Mouse (Mus musculus) layer of hippocampus, postnatal 14 days (tissue): ENCODE results near the gene Fshr. TPM values are rescaled to one million over a fixed set of nuclear protein-coding genes. Genes with fewer than 3 reads are reported as not detected.
A peak's percentile ranks its signal among the peaks of the same experiment; 100 is the strongest.
"Not testable (repeated sequence)": the region's sequence is repeated elsewhere in the genome, so short reads cannot be mapped to it uniquely, and the experiment has no call there.

Experiments
- DNase-seq, 2 experiments: peaks; one replicate each; pipeline ENCODE4 v3.0.0; 2021 to 2022; ENCODE audit warnings: low spot score in 2 of 2, mixed read lengths in 1 of 2
- long read RNA-seq, 2 experiments: library from polyadenylated mRNA; stranded (forward); transcript quantifications; one replicate each; pipeline ENCODE4 v2.0.0; 2021
- total RNA-seq, 2 experiments: library from RNA; stranded (reverse); gene quantifications; 2 replicates each; pipeline ENCODE4 v1.2.3; 2021

The Fshr gene
- total RNA-seq = not detected
- long read RNA-seq, experiment 1 = 0 reads
- long read RNA-seq, experiment 2 = 0 reads

DNA sequence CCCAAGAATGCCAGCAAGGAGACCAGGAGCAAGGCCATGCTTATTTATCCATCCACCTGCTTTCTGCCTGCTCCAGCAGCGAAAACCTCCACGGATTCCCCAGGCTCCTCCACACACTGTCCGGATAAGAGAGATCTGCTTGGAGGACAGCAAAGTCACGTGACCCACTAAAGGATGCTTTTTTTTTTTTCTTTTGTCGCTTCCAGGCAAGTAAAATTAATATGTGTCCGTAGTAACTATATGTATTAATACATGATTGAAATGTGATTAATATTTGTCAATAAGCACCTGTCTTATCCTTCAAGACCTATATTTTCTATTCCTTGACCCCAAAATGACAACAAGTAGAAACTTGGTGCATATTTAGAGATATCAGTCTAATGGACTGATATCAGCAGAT, at the start of gene Fshr:
Gene Fshr, minus strand, starts transcription at position 101 of the 400 bp plus-strand sequence.
- no peak for DNase-seq

DNA sequence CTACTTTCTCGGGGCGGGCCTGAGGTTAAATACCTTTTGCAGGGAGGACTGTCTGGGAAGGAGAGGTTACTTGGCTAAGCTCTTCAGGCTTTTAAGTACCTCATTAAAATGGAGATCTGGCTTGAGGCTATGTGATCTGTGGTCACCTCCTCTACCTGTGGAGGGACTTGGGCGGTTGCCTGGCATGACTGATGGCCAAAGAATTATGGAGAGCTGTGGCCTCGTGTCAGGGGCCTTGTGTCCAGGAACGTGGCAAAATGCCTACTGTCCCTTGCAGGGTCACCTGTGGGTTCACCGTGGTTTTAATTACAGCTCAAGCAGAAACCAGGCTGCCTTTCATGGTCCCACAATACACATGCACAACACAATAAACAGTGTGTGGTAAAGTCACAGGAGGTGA, 1.7 kb upstream of the Fshr start:
- DNase-seq = no peak

DNA sequence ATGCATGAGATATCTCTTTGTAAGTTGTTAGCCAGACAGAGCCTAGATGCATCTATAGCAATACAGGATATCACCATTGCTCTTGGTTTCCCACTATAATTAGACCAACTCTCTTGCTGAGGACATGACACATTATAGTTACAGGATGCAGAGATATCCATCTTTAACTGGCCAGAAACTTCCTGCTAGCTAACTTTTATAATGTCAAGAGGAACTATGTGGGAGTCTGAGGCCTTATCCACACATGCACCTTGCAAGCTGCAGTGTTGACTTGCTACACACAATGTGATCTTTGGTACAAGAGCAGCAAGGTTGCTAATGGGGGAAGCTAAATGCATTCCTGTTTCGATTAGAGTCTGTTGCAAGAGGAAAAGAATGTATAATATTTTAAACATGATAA, 26.9 kb downstream of the Fshr start:
- no peak for DNase-seq

DNA sequence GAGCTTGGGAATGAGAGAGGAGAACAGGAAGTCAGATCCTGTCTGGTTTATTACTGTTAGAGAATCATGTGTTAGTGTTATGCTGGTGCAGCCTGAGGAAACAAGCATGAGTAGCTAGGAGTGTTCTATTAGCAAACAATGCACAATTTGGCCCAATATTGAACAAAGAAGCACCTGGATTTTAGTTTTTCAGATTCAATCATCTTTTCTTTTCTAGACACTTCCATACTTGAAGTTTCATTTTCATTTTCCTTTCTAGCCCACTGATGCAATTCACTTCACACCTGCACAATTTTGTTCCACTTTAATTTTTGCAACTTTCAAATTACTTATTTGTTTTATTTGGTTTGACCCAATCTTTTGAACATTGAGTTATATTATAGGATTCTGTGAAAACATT, 35.7 kb downstream of the Fshr start:
- no peak for DNase-seq

DNA sequence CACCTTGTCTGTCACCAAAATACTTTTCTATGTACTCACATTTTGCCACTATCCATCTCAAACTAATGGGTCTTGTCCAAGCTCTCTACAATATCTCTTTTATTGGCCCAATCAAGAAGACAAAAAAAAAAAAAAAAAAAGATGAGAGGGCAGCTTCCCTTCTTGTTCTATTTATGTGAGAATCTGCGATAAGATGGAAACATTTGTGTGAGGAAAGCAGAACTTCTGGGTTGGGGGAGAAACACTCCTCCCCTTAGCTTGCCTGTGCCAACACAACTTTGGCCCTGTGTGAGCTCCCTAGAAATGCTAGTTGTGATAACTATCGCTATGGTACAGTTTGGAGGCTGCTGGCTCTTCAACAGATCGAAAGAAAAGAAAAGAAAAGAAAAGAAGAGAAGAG, 38.0 kb downstream of the Fshr start:
- DNase-seq = no peak

DNA sequence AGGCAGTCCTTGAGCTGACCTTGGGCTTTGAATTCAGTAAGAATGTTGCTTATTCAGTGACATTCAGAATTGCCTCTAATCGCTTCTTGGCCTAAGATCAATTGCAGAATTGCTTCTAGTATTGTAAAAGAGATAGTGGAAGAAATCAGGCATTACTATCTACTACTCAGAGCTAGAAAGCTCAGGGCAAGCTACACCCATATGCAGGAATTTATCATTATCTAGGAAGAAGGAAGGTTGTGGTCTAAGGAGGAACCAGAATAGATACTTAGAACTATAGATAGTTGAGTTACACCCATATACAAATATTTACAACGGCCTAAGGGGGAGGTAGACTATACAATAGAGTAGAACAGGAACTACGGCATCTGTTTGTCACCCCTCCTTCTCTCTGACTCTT, 41.1 kb downstream of the Fshr start:
- not testable (repeated sequence) for DNase-seq

DNA sequence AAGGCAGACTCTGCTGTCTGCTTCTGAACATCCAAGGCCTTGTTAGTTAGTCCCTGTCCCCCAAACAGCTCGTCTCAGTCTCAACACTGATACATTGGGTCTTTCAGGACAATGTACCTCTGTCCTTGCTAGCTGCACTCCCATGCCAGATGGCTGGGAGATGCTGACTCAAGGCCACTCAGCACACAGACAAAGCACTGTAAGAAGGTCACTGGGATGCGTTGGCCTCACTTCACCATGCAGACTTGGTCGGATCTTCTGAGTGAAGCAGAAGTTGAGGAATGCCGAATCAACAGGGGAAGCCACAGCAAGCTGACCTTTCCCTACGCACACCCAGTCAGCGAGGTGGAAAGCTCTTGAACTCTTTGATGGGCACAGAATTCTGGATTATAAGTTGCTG, 55.7 kb downstream of the Fshr start:
- DNase-seq = peak in 1 of 2 experiments; percentile 4

DNA sequence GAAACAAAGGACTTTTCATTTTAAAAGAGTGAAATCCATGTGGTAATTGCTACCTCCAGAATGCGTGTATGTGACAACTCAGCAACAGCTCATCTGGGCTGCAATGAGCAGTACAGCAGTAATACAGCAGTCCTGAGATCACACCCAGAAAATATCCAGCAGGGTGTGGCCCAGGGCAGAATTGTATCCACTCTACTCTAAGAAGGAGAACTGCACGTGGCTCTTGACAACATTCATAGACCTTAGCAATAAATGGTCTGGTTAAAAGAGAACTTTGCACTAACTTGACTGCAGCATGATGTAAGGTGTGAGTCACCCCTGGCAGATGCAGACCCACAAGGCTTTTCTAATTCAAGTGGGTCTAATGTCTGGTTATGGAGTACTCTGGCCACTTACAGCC, 80.5 kb downstream of the Fshr start:
- DNase-seq = no peak

DNA sequence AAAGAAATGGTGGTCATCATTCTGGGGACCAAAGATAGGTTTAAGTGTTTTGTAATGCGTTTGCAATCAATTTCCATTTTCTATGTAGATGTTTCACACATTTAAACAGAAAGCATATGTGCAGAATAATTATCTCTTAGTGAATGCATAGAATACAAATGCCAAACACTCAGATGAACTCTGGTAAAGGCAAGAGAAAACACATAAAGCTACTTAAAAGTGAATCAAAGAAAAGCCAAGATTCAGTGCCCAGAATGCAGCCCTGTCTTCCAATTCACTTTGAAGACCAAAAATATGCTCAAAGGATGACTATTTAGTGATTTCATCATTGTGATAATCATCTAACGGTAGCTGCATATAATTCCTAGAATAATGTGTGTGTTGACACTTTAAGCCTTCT, 81.2 kb downstream of the Fshr start:
- peak in 1 of 2 experiments; percentile 1 for DNase-seq

DNA sequence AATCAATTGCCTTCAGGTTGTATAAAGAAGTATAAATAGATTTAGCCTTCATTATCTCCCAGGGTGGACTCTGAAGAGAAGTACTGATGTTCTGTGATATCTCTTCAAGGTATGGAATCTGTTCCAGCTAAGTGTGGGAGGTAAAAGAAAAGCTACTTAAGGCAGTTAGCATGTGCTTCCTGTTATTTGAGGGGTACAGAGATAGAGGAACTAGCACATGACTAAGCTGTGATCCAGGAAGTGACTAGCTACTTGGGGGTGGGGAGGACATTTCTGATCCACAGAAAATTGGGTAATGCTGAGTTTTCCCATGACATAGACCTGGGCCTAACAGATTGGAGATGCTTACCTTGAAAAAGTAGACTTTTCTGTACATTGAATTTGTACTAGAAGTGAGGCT, 86.5 kb downstream of the Fshr start:
- no peak for DNase-seq

DNA sequence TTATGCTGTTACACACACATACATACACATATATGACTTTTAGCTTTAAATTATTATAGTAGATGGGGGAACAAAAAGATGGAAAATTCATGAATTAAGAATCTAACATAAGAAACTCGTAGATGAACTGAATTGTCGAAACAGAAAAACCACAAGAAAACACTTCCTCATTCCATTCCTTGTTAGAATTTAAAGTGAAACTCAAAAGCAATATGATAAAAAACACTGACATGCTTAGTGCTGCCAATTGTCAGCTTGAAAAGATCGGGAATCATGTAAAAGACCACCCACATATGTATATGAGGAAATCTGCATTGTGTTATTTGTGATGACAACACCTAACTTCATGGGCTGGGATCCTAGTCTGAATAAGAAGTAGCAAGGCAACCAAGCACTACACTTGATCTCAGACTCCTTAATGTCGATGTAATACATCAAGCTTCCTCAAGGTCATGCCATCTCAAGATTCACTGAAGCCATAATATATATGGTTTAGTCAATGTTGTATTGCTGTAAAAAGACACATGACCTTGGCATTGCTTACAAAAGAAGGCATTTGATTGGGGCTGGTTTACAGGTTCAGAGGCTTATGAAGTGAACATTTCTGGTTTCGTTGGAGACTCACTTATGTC, 99.6 kb downstream of the Fshr start:
- DNase-seq = no peak

DNA sequence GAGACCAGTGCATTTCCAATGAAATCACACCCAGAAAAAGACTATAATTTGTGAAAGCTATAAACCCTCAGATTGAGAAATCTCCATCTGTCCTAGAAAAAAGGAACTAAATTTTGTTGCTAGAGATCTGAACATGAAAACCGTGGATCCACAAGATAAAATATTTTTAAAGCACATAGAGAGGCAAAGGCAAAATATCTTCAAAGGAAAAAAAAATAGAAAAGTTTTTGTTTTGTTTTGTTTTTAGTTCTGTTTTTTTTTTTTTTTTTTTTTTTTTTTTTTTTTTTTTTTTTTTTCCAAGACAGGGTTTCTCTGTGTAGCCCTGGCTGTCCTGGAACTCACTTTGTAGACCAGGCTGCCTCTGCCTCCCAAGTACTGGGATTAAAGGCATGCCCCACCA, 100.7 kb downstream of the Fshr start:
- not testable (repeated sequence) for DNase-seq

DNA sequence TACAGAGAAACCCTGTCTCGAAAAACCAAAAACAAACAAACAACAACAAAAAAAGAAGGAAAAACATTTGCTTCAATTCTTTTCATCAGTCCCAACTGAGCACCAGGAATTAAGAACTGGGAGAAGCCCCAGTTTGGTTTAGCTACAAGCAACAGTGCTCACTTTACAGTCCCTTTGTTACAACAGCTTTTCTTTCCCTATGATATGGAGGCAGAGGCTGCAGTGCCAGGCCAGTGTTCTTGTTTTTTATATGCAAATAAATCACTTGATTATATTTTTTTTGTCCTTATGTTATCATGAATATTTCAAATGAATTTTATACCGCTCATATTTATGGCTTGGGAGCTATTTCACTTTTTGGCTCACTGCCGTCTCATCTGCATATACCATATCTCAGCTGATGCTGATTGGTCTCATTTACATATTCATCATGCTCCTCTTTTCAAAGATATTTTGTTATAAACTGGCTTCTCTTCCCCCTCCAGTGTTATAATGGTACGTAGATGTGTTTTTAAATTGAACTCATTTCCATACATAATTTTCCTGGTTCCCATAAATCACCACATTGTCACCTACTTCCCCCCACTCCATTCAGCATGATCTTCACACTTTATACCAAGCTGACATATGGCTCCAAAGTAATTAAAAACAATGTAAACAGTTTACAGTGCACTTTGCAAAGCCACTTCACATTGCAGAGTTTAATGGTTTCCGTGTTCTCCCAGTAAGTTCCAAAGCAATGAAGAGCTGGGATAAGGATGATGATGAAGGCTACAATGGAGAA, 110.6 kb downstream of the Fshr start:
- peak in 1 of 2 experiments; percentile 7 for DNase-seq

DNA sequence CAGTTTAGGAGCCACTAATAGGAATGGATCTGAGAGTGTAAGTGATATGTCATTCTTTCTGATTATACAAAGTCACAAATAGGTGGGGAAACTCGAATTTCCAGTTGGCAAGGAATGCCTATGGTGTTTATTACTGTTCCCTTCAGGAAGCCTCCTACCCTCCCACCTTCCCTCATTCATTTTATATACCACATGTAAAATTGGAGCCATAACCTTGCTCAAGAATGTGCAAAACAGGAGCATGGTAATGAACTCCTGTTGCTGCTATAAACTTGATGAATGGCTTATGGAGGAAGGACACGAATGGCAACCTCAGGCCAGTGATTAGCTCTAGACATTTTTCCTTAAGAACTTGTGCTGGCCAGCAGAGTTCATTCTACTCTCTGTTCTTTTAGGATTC, 117.6 kb downstream of the Fshr start:
- no peak for DNase-seq

DNA sequence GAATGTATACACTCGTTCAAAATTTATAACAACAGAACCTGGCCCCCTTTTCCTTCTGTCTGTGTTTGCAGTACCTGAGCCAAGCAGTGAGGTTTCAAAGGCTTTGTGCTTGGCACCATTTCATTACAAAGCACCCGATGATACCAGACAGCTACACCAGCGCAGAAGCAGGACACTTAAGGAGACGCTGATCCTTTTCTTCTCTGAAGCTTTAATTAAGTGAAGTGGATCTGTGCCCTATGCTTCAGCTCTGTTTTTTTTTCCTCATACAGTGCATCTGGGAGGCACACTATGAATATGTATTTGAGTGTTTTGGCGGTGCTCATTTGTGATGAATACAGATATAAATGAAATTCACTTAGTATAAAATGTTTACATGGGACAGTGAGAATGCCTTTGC, 120.8 kb downstream of the Fshr start:
- DNase-seq = no peak

DNA sequence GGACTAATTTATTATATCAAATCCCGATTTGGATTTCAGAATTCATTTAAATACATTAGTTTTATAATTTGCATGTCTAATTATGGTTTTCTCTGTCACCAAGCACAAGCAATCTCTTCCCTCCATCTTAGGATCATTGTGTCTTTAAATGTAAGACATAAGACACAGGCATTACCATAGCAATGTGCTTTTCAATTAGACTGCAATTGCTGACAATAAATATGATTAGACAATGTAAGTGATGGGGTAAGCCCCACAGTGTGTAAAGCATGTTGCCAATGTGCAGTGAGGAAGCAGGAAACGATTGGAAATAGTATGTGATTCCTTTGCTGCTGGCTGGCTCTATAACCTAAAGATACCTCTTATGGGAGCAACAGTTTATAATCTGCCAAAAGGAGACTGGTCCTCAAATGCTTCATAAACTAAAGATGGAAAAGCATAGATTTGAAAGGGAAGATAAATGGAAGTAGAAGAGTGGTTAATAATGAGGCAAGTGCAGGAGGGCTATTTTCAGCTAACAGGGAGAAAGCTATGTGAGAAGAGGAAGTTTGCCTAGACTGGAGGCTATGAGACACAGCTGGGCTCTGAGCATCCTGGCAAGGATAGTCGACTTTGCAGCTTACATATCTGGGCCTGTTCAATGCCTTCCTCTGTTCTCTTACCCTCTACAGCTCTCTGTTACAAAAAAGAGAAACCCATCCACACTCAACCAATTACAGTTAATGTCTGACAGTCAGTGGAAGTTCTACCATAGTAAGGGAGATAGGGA, 136.0 kb downstream of the Fshr start:
- no peak for DNase-seq

DNA sequence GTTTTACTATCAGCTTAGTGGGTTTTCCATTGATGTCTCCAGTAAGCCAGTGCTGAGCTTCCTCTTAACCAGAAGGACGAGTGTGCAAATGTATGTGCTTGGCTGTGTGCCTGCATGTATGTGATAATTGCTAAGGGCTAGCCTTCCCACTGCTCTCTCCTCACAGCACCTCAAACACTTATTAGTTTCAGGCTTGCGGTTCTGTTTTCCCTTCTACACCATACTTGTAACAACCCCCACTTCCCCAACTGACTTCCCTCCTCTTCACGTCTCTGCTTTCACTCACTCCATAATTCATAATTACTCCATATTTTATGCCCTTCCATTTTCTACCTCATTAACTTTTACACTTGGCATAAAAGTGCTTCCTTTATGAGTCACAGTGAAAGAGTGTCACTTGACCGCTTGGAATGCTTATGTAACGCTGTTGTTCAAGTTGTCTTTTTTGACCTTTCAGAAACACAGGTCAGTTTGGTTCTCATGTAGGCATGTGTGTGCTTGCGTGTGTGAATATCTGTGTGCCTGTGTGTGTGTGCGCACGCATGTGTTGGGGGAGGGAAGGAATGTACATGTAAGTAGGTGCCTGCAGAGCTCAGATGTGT, 138.0 kb downstream of the Fshr start:
- no peak for DNase-seq

DNA sequence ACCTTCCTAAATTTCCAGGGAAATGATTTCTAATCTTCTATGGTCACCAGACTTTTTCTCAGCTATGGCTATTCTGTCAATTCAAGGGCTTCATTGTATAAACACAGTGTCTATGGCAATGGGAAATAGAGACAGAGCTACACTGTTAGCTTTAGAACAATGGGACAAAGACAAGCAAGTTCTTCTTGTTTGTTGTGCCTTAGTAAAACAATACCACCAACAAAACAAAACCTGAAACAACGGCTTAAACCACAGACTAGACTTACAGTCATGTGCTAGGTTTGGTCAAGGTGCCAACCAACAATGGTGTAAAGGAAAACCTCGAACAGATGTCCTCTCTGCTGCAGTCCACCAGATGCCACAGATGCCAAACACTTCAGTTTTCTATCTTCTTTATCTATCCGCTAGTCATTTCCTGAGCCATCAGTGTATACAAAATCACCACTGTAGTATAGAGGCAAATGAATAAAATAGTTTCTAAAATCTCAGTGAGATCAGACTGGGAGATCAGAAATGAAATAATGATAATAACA, 149.4 kb downstream of the Fshr start:
- no peak for DNase-seq

DNA sequence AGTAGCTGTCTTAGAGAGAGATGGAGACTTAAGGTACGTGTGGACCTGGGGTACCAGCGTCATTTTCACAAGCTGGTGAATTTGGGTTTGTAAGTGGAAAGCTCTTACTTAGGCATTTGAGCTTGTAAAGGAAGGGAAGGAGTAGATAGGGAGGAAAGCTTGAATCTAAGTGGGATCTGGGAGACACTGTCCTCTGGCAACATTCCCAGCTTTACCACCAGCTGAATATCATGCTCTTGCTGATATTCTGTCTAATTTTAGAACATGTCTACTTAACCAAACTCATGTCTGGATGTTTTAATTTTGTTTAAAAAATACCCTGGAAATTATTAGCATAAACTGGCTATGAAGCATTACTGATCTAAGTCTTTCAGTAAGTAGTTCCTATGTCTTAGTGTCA, 151.4 kb downstream of the Fshr start:
- no peak for DNase-seq

DNA sequence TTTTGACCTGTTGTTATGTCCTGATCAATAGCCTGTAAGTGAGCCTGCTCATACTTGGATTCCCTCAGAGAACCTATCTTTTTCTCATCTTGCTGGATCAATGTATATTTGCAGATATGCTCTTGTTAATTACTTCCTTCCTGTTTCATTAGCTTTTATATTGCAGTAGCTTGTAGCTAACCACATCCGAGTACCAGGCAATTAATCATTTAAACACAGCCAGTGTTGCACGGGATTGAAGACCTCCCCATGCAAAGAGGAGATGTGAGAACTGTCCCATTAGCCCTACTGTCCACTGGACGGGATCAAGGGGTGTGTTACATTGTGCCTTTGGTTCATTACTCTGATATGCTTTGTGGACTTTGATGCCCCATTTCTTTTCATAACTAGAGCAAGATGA, 154.5 kb downstream of the Fshr start:
- DNase-seq = no peak

DNA sequence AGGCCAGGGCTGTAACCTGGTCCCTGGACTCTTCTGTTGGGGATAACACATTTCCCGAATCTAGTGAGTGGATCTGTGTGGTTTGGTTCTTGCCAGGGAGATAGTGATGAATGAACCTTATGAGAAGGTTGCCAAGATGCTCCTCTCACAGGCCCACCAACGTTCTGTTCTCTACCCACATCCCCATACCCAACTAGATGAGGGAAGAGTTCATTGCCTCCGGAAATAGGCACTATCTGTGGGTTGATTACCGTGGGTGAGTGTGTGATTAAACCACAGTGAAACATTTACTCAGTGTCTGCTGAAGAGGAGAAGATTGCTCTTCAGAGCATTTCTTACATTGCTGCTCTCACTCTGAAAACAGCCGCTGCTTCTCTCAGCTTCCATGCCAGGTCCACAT, 163.8 kb downstream of the Fshr start:
- DNase-seq = no peak
